Mouse (Mus musculus): ENCODE results near the gene Iqcn. TPM values are rescaled to one million over a fixed set of nuclear protein-coding genes. Genes with fewer than 3 reads are reported as not detected.

Gene Iqcn
- total RNA-seq, 2 experiments from 2014 or later = not detected

- DNase-seq = no peak
Measured at GRCm38 (mm10) chr8:70730956-70731355, 27.7 kb downstream of the Iqcn start.

GRCm38 (mm10) chr8:70737705-70738104 is 34.4 kb downstream of the Iqcn start:
- no peak for DNase-seq

DNA sequence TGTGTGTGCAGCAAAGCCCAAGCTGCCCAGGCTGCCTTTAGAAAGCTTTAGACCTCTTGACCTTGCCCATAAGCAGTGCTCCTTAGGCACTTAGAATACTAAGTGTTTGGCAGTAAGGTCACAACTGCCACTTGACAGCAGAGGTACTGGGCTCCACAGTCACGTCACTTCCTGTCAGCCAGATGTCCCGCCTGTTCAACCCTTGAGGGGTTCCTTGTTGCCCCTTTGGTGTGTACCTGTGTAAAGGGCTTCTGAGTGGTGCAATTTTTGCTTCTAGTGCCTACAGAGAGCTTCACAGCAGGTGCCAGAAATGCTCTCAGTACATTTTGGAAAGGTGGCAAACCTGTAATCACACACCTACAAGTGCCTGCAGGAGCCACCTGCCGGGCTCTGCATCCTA is 35.0 kb downstream of the Iqcn start:
- DNase-seq = no peak

DNA sequence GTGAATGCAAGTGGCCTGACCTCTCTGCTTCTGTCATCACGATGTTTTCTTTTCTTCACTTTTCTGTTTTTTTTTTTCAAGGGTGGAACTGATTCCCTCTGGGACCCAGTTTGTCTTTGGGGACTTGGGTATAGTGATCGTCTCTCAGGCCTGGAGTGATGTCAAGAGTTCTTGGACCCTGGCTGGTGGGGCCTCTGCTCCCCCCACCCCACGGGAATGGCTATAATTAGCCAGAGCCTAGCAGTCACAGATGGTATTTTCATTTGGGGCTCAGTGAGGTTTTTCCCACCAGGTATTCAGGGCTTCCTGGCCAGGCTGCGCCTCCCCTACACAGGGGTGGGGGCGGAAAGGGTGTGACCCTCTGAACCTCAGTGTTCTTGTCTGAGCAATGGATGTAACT is 38.4 kb downstream of the Iqcn start:
- DNase-seq = no peak

- DNase-seq = no peak
Measured at GRCm38 (mm10) chr8:70742176-70742575, 38.9 kb downstream of the Iqcn start.

DNA sequence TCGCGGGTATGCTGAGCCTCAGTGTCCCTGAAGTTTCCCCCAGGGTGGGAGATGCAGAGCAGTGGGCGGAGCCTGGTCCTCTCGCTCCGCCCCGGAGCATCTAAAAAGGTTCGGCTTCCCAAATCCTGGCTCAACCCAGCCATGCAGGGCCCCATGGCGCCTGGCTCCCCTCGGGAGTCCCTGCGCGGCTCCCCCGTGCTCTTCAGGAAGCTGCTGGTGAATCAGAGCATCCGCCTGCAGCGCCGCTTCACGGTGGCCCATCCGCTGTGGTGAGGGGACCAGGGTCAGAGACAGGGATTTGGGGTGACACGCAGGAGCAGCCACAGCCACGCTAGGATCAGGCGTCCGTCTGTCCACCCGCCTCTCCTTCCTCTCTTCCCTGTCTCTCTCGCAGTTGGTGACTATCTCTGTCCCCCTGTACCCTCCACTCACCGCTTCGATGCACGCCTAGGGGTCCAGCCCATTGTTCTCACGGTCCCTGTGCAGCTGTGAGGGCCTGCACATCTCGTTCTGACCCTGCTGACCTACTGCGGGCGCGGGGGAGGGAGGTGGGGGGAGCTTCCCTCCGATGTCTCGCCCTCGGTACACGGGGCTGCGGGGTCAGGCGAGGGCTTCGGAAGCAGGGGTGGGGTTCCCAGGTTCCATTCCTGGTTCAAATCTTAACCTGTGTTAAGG is 39.9 kb downstream of the Iqcn start:
- DNase-seq = no peak

DNA sequence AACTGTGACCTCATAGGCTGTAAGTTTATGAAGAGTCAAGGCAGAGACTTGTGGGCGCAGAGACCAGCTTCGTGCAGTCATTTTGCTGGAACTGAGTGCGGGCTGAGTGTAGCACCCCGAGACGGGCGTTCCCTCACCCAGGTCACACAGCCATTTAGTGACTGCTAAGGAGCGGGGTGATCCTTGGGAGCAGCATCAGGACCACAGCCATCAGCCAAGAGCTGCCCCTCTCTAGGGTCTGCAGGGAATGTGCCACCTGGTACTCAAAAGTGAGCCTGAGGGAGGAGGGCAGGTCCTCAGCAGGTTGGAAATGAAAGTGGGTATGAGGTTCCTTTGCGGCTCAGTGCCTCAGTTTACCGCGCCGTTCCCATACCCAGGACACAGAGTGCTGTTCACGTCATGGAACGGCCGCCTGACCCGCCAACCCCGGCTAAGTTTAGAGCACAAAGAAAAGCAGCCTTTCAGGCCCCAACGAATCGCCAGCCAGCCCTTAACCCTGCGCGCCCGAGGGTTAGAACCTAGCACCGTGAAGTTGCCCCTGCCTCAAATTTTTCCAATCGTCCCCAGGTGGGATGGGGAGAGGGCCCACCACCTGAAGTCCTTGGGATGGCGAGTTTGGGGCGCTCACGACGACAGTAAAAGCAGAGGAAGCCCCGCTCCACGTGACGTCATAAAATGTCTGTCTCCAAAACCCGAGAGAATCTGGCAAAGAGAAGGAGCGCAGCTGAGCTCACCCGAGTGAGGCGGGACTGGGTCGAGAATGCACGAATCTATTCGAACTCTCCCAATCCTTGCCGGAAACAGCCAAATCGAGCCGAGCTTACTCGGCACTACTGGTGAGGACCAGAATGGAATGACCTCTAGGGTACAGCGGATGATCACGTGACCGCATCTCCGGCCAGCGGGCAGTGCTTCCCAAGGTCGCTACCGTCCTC is 40.7 kb downstream of the Iqcn start:
- DNase-seq = peak; percentile 84 to 85

DNA sequence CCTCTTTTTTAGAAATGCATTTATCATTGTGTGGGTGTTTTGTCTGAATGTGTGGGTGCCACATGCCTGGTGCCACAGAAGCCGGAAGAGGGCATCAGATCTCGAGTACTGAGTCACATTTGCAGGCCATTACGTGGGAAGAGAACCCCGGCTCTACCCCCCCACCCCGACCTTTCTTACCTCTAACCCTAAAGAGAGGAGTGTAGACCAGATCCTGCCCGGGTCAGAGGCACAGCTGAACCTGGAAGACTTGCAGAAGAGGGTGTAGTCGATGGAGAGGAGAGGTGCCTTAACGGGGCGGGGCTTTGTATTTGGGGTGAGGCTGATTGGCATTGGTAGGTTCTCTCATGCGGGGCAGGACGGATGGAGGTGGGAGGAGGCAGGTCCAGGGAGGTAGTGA is 41.5 kb downstream of the Iqcn start:
- DNase-seq = no peak

- no peak for DNase-seq
Measured at GRCm38 (mm10) chr8:70745691-70746220, 42.5 kb downstream of the Iqcn start.

GRCm38 (mm10) chr8:70746676-70747075 is 43.4 kb downstream of the Iqcn start:
- DNase-seq = no peak

- no peak for DNase-seq
Measured at GRCm38 (mm10) chr8:70747211-70747890, 44.1 kb downstream of the Iqcn start.

- no peak for DNase-seq
Measured at GRCm38 (mm10) chr8:70748246-70749096, 45.2 kb downstream of the Iqcn start.

GRCm38 (mm10) chr8:70749097-70749674 is 45.9 kb downstream of the Iqcn start:
- DNase-seq = no peak

GRCm38 (mm10) chr8:70750128-70750680 is 46.9 kb downstream of the Iqcn start:
- DNase-seq = no peak

DNA sequence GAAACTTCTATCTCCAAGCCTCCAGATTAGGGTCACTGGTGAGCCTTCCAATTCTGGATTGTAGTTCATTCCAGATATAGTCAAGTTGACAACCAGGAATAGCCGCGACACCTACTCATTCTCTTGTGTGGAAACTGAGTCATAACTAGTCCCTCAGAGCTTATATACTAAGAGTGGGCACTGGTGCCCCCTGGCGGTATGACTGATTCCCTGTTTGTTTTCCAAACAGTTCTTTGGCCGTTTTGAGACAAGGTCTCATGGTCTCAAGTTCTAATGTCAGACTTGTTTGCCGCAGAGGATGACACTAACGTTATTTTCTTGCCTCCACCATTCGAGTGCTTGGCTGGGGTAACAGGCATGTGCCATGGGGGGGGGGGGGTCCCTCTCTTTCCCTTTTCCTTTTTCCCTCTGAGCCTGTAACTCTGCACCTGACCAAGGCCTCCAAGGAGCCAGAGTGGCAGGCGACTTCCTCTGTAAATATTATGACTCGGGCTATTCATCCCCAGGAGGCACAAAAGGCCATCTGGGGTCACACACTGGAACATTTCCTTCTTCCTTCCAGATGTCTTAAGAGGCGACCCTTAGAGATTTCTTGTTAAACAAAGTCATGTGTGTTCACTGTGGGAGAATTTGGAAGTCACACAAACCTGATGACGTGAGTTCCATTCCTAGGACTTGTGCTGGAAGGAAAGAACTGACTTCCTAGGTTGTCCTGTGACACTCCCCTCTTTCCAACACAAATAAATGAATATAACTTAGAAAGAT is 48.9 kb downstream of the Iqcn start:
- peak; percentile 83 to 89 for DNase-seq

GRCm38 (mm10) chr8:70753151-70753550 is 49.9 kb downstream of the Iqcn start:
- peak; percentile 83 to 88 for DNase-seq

DNA sequence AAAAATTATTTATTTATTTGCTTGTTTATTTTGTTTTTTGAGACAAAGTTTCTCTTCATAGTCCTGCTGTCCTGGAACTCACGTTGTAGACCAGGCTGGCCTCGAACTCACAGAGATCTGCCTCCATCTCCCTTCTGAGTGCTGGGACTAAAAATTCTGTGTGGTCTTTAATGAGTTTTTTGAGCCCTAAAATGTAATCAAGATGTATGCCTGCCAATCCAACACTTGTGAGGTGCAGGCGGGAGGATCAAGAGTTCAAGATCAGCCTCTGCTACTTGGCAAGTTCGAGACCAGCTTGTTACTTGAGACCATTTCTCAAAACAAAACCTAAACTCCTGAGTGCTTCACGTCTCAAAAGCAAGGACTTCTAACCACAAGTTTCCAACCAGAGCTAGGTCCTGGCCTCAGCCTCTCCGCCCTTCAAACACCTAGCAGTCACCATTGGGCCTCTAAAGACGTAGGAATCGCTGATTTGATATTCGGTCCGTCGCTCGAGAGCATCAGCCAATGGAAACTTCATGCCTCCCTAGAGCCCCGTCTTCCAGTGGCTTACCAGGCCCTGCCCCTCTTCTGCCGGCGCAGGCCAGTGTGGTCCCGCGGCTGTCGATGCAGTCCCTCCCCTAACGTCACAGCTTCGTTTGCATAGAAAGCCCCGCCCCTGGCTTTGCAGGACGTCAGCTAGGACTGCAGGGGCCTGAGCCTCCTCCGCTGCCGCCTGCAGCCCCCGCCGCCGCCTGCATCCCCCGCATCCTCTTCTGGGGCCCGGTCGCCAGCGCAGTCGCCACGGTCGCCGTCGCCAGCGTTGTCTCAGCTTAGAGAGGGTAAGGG is 51.0 kb downstream of the Iqcn start, which contains the start of gene Rab3a:
TSS of gene Rab3a (plus strand) at position 637 of the 828 bp plus-strand sequence.
- peak; percentile 97 to 98 for DNase-seq

DNA sequence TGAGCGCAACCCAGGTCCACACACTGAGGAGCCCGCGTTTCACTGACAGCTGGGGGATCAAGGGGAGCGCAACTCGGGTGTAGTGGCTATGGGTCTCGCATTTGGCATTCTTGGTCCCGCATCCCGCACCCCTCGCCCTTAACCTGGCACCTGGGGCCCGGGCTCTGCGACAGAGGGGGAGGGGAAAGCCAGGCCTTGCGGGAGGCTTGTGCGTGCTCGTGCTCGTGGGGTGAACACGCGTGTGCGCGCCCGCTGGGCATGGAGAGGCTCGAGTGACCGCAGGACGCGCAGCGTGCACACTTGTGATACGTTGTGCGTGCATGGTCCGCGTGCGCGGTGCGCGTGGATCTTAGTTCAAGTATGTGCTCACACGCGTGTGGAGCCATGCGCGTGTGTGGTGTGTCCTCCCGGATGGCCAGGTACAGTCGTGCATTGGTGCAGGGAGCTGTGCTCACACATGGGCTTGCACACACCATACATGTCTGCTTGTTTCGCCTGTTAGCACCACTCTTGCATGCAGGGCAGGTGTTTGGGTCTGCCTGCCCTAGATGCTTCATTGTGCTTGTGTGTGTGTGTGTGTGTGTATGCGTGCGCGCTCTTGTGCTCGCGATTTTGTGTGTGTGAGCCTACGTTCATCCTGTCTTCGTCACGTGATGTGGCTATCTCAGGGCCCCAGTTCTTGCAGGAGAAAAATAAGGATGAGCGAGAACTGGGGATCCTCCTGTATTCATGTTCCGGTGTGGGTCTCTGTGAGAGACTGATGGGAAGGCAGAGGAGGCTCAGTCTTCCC is 51.8 kb downstream of the Iqcn start:
- peak; percentile 68 to 81 for DNase-seq
